Mouse (Mus musculus) olfactory bulb, adult 2 months (tissue): ENCODE measurements around the gene Gm20696. TPM values are rescaled to one million over a fixed set of nuclear protein-coding genes. Genes with fewer than 3 reads are reported as not detected.

Experiments used
- H3K27ac ChIP-seq: fragments of 200-500 bp; 2 replicates; pipeline ENCODE4 v1.5.1; 2012; ENCODE audit warnings: low read depth, low read length; ENCODE audit not compliant: insufficient read depth
- H3K4me1 ChIP-seq: fragments of 200-500 bp; 2 replicates; pipeline ENCODE4 v1.6.1; 2012; ENCODE audit warnings: low read length; ENCODE audit not compliant: control insufficient read depth, insufficient read depth
- H3K4me3 ChIP-seq: fragments of 200-500 bp; 2 replicates; pipeline ENCODE4 v1.5.1; 2012; ENCODE audit warnings: mild to moderate bottlenecking, low read depth, low read length, moderate library complexity; ENCODE audit not compliant: insufficient read depth
- CTCF ChIP-seq: fragments of 200-500 bp; IDR thresholded peaks from 2 replicates; pipeline ENCODE4 v1.5.1; 2012; ENCODE audit warnings: low read depth, mild to moderate bottlenecking, low read length, moderate library complexity; ENCODE audit not compliant: insufficient read depth
- POLR2A ChIP-seq: fragments of 200-500 bp; IDR thresholded peaks from 2 replicates; pipeline ENCODE4 v1.6.1; 2012; ENCODE audit warnings: mild to moderate bottlenecking, low read depth, low read length, moderate library complexity; ENCODE audit not compliant: insufficient read depth
- WGBS: fragments of 180-500 bp; shearing (Covaris S2); methylation state at CpG from one replicate; pipeline ENCODE4 v1.1.7; 2018; 5-methylcytosine and 5-hydroxymethylcytosine counted together
- polyA plus RNA-seq: library from polyadenylated mRNA; stranded (reverse); fragments of >200 nt; gene quantifications from 2 replicates; pipeline ENCODE4 v1.2.4, GENCODE M21; 2012; ENCODE audit warnings: low replicate concordance; ENCODE audit not compliant: missing spikeins, insufficient read depth, insufficient read length

Gm20696 gene
- polyA plus RNA-seq, 1 experiment, result not detected

DNA sequence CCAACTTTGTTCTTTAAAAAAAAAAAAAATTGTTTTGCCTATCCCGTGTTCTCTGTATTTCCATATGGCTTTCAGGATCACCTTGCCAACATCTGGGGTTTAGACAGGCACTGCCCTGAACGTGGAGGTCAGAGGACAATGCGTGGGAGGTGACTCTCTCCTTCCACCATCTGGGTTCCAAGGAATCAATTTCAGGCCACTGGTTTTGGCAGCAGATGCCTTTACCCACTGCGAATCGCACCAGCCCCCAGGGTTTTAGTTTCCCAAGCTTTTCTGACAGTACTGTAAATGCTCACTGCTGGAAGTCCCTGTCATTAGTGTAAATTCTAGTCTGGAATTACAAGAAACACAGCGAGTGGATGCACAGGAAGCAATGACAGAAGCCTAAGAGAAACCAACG lies 185.0 kb downstream of the Gm20696 start:
- no peak overlapping the region for H3K4me3 ChIP-seq
- no peak overlapping the region for H3K27ac ChIP-seq
- TF ChIP-seq POLR2A (no peak), CTCF (no peak)
- 45% methylated on average over 7 of the region's 7 CpGs for WGBS
- peaks cover 15% of the 10 kb centered on the region for H3K4me1 ChIP-seq

DNA sequence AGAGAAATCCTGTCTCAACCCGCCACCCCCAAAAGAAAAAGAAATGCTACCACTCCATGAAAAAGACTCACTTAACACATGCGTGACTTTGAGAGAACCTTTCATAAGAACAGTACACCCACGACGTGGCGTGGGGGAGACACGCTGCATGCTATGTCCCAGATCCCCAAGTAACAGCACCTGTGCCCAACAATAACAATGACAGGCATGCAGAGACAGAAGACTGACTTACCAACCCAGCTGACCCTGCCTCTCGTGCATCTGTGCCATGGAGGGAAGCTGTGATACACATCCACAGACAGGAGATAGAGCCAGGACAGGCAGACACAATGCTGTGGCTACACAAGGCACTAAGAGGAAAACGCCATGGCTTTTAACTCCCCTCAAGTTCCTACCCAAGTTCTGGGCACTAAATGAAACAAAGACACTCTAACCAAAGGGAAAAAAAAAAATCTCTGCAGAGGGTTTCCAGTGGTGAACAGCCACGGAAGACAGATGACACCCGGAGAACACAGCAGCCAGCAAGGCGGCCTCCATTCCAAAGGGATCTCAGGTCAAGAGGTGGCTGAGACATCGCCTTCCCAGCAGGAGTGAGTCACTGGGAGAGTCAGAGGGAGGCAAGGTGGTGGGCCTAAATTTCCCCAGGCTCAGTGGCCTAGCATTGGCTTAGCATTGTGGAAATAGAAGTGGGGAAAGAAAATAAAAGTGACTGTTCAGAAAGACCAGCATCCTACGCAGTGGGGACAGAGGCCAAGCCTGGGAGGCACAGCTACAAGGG lies 187.5 kb downstream of the Gm20696 start:
- Histone ChIP-seq H3K27ac (no peak overlapping the region), H3K4me1 (peaks cover 2% of the 10 kb centered on the region; the same call in 1 of the 2 replicates)
- 95% methylated on average over 13 of the region's 13 CpGs for whole genome bisulfite sequencing

DNA sequence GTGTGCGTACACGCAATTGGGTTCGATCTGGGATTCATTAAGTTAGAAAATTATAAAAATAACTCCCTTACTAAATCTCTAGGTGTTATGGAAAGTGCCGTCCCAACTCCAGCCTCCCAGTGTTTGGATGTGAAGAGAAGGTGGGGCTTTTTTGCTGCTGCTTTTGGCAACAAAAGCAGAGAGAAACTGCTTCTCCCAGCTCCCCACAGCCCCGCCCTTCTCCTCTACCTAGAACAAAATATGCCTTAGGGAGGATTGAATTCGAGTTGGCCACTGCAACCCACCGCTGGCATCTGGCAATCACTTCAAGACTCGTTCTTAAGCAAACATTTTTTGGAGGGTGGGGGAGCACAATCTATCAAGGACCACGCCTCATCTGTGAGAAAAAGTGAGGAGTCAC lies 191.6 kb downstream of the Gm20696 start:
- TF ChIP-seq CTCF (no peak), POLR2A (no peak)
- Histone ChIP-seq H3K4me1 (no peaks in the 10 kb centered on the region), H3K4me3 (no peak overlapping the region), H3K27ac (no peak overlapping the region)
- 90% methylated on average over 9 of the region's 9 CpGs for WGBS

More for the DNA sequence above, 187.5 kb downstream of the Gm20696 start:
- TF ChIP-seq POLR2A, result no peak
- no peak for TF ChIP-seq CTCF
- no peak overlapping the region for H3K4me3 ChIP-seq

DNA sequence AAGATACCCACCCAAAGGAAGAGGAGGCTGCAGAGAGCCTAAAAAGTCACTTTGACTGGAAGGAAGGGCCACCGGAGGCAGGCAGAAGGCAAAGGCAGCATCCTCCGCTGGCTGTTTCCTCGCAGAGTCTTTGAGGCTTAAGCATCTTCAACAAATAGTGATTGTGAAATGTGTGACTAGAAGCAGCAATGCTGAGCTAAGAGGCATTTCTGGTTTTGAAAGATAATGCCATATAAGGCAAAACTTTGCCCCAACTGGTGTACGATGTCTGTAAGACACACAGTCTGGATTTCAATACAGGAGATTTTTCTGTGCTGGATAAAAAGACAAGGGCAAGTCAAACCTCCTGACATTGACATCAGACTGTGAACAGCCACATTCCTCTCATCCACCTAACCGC lies 195.7 kb downstream of the Gm20696 start:
- TF ChIP-seq POLR2A, result no peak
- no peak for TF ChIP-seq CTCF
- WGBS, result 89% methylated on average over 5 of the region's 5 CpGs

DNA sequence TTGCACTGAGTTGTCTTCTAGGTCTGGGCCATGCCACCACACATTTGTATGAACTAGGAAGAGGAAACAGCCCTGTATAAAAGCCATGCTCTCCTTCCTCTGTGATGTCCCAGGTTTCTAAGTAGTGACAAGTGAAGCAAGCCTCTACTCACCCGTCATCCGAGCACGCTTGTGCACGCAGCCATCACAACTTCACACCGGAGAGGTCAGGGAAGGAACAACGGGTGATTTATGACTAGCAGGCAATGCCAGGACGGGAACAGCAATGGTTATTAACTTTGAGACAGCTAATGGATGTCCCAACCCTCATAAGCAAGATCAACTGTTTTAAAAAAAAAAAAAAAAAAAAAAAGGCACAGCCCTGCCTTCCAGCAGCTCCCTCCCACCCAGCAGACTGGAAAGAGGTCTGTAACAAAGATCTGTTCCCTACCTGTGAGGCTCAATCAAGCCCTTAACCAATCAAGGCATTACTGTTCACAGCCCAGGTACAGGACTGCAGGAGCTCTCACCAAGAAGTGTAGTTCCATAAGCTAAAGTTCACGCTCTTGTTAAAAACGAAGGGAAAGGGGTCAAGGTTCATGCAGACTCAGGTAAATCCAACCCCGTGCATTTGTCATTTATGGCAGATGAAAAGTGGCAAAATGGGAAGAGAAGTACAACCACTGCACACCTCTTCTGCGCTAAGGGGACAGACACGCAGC lies 197.3 kb downstream of the Gm20696 start:
- TF ChIP-seq POLR2A (no peak), CTCF (no peak)
- Histone ChIP-seq H3K4me3 (no peak overlapping the region), H3K27ac (no peak overlapping the region), H3K4me1 (no peaks in the 10 kb centered on the region)
- WGBS, result 97% methylated on average over 12 of the region's 12 CpGs

More for the DNA sequence above, 195.7 kb downstream of the Gm20696 start:
- Histone ChIP-seq H3K4me3 (no peak overlapping the region), H3K4me1 (no peaks in the 10 kb centered on the region), H3K27ac (no peak overlapping the region)

DNA sequence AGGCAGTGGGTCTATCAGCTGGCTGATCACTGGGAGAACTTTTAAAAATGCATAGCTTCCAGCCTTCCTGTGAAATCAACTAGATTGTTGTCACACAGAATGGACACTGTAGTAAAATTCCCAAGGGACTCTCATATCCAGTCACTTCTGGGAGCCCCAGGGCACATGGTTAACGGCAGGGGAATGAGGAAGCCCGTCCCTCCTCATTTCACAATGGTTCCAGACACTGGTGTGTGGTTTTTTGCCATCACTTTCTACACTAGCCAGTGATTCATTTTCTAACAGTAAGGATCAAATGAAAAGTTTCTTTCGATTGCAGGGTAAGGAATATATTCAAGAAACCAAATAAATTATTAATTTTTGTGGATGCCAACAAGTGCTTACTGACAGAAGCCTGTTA lies 198.8 kb downstream of the Gm20696 start:
- Histone ChIP-seq H3K4me1 (no peaks in the 10 kb centered on the region), H3K27ac (no peak overlapping the region), H3K4me3 (no peak overlapping the region)
- no peak for TF ChIP-seq POLR2A
- no peak for TF ChIP-seq CTCF
- 85% methylated on average over 3 of the region's 3 CpGs for WGBS

DNA sequence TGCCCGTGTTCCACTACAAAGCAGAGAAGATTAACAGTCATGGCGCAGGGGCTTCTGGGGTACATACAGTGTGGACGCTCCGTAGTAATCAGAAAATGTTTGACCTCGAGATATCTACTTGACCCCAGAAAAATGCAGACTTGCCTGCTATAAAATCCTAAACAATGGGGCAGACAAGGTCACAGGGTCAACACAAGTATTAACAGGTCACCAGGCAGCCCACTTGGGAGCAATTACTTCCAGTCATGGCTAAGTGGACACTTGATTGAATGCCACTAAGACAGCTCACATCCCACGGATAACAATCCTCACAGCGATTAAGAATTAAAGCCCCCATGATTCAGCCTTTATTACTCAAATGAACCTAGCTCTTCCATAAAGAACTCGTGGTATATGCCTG lies 199.5 kb downstream of the Gm20696 start:
- H3K4me3 ChIP-seq, result no peak overlapping the region
- H3K27ac ChIP-seq, result no peak overlapping the region
- WGBS, result 78% methylated on average over 8 of the region's 8 CpGs
- H3K4me1 ChIP-seq, result no peaks in the 10 kb centered on the region
- no peak for TF ChIP-seq POLR2A
- no peak for TF ChIP-seq CTCF

DNA sequence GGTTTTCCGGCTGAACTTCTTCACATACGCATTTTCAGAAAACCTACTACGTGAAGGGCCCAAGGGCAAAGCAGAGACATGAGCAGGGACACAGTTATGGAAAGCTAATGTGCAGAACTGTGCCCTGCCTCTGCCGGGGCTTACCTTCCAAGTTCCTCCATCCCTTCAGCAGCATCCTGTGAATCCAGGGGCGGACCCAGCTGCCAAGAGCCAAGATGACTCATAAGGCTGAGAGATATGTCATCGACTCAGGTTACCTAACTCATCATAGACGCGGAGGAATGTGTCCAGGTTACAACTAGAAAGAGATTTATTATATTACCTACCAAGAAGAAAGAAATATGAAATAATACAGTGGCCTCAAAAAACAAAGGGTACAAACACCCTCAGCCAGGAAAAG lies 200.2 kb downstream of the Gm20696 start:
- 81% methylated on average over 8 of the region's 8 CpGs for WGBS
- Histone ChIP-seq H3K4me1 (no peaks in the 10 kb centered on the region), H3K27ac (no peak overlapping the region), H3K4me3 (no peak overlapping the region)
- TF ChIP-seq POLR2A (no peak), CTCF (no peak)

DNA sequence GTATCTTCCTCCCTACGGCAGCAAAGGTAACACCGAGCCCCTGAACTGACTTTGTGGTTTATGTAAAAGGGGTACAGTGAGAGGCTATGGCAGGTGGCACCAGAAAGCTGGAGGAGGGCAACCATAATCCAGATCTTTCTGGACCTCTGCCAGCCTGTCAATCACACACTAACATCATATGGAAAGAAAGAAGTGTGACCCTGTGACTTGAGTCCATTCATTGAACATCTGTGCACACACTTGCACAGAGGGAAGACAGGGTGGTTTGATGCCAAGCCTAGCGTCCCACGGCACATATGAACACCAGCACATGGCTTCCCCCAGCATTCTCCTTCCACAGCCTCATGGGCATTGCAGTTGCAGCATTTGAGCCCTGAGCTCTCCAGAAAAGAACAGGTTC lies 202.1 kb downstream of the Gm20696 start:
- 96% methylated on average over 4 of the region's 4 CpGs for WGBS
- no peaks in the 10 kb centered on the region for H3K4me1 ChIP-seq
- TF ChIP-seq CTCF (no peak), POLR2A (no peak)

More for the DNA sequence above, 202.1 kb downstream of the Gm20696 start:
- no peak overlapping the region for H3K27ac ChIP-seq
- no peak overlapping the region for H3K4me3 ChIP-seq
